Mouse (Mus musculus): Measurements from ENCODE around the gene C330021F23Rik. TPM values are rescaled to one million over a fixed set of nuclear protein-coding genes. Genes with fewer than 3 reads are reported as not detected.

The C330021F23Rik gene
- polyA plus RNA-seq (2014; fragmentation: Nextera tagmentation; extraction: Ambion mirVana), result 7.2 and 7.8 TPM in 2 replicates

DNA sequence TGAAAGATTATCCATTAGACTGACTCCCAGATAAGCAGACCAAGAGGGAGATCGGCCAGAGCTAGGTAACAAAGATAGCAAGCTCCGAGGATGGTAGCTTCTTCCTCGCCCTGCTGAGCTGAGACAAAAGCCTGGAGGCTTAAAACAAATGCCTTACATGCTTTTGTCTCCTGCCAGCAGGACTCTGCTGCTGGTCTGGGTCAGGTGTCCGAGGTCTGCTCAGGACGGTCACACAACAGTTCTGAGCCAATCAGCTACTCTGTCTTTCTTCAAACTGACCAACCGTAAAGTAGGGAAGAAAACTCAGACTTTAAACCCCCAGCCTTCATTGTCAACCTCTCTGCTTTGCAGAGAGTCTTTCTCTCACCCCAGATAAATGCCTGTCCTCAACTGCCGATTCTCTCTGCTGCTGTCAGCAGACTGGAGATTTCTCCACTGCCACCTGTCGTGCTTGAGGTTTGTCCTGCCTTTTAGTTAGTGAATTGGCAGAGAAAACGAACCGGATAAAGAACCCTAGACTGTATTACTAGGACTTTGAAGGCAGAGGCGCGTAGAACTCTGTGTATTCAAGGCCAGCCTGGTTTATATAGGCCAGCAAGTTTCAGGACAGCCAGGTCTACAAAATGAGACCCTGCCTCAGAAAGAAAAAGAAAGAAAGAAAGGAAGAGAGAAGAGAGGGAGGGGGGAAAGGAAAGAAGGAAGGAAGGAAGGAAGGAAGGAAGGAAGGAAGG lies at the start of gene C330021F23Rik:
C330021F23Rik (plus strand) TSS at position 350 of the 731 bp plus-strand sequence.
- Histone ChIP-seq H3K4me3 (ENCODE audit: low read depth, low read length) (peak within 1 kb of the TSS; percentile 33), H3K9ac (ENCODE audit: low read length) (peak within 1 kb of the TSS; percentile 61), H3K4me1 (replicated peaks; ENCODE audit: control insufficient read depth, insufficient read depth, low read length) (peaks cover 7% of the 10 kb centered on the region; the same call in 1 of the 2 replicates), H3K27ac (ENCODE audit: low read depth, low read length) (peak within 1 kb of the TSS; percentile 64; the same call in 1 of the 2 replicates), H3K4me2 (ENCODE audit: low read depth, low read length, severe bottlenecking) (peak within 1 kb of the TSS; percentile 57), H3K36me3 (ENCODE audit: control insufficient read depth, insufficient read depth, low read length) (no peaks in the 10 kb centered on the region), H3K9me3 (ENCODE audit: control insufficient read depth, low read length) (no peaks in the 10 kb centered on the region), H3K27me3 (ENCODE audit: control insufficient read depth, insufficient read depth, low read length) (no peaks in the 10 kb centered on the region)
- WGBS, result 2% methylated on average over 12 of the region's 12 CpGs
- peak; percentile 63 for DNase-seq (ENCODE audit: low spot score)
- peak; percentile 85 for ATAC-seq (replicated peaks; ENCODE audit: low FRiP score)

GRCm38 (mm10) chr8:3522007-3522697 lies 45.6 kb upstream of the C330021F23Rik start:
- H3K9ac ChIP-seq (ENCODE audit: low read length), result no peak overlapping the region
- ATAC-seq (replicated peaks; ENCODE audit: low FRiP score), result no peak
- DNase-seq (ENCODE audit: low spot score), result no peak
- WGBS, result 91% methylated on average over 13 of the region's 13 CpGs
- H3K4me2 ChIP-seq (ENCODE audit: low read depth, low read length, severe bottlenecking), result no peak overlapping the region
- H3K4me3 ChIP-seq (ENCODE audit: low read depth, low read length), result no peak overlapping the region
- H3K36me3 ChIP-seq (ENCODE audit: control insufficient read depth, insufficient read depth, low read length), result peaks cover 3% of the 10 kb centered on the region; the same call in 1 of the 2 replicates
- no peaks in the 10 kb centered on the region for H3K4me1 ChIP-seq (replicated peaks; ENCODE audit: control insufficient read depth, insufficient read depth, low read length)
- no peaks in the 10 kb centered on the region for H3K27me3 ChIP-seq (ENCODE audit: control insufficient read depth, insufficient read depth, low read length)
- H3K27ac ChIP-seq (ENCODE audit: low read depth, low read length), result no peak overlapping the region
- H3K9me3 ChIP-seq (ENCODE audit: control insufficient read depth, low read length), result no peaks in the 10 kb centered on the region

GRCm38 (mm10) chr8:3530816-3531215 lies 37.0 kb upstream of the C330021F23Rik start:
- ATAC-seq (replicated peaks; ENCODE audit: low FRiP score) (no peak), DNase-seq (ENCODE audit: low spot score) (no peak)
- Histone ChIP-seq H3K9ac (ENCODE audit: low read length) (no peak overlapping the region), H3K4me1 (replicated peaks; ENCODE audit: control insufficient read depth, insufficient read depth, low read length) (no peaks in the 10 kb centered on the region), H3K4me2 (ENCODE audit: low read depth, low read length, severe bottlenecking) (no peak overlapping the region), H3K27ac (ENCODE audit: low read depth, low read length) (no peak overlapping the region), H3K27me3 (ENCODE audit: control insufficient read depth, insufficient read depth, low read length) (no peaks in the 10 kb centered on the region), H3K4me3 (ENCODE audit: low read depth, low read length) (no peak overlapping the region), H3K36me3 (ENCODE audit: control insufficient read depth, insufficient read depth, low read length) (peaks cover 2% of the 10 kb centered on the region; the same call in 1 of the 2 replicates), H3K9me3 (ENCODE audit: control insufficient read depth, low read length) (no peaks in the 10 kb centered on the region)
- WGBS, result 94% methylated on average over 5 of the region's 5 CpGs

DNA sequence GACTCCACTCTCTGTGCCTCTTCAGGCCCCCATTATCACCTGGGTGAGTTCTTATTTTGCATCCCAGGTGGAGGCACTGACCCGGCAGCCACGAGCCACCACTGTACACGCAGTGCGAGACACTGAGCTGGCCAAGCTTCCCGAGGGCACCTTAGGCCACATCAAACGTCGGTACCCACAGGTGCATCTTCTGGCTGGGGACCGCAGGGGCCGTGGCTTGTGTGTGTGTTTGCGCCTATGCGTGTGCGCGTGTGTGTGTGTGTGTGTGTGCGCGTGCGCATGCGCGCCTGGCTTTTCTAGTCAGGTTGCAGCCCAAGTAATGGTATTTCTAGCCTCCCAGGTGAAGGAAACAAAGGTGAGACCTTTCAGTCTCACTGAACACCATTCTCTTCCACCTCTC lies 35.9 kb upstream of the C330021F23Rik start:
- no peak overlapping the region for H3K4me3 ChIP-seq (ENCODE audit: low read depth, low read length)
- H3K4me1 ChIP-seq (replicated peaks; ENCODE audit: control insufficient read depth, insufficient read depth, low read length), result no peaks in the 10 kb centered on the region
- H3K9ac ChIP-seq (ENCODE audit: low read length), result no peak overlapping the region
- H3K27ac ChIP-seq (ENCODE audit: low read depth, low read length), result no peak overlapping the region
- WGBS, result 95% methylated on average over 18 of the region's 18 CpGs
- H3K27me3 ChIP-seq (ENCODE audit: control insufficient read depth, insufficient read depth, low read length), result no peaks in the 10 kb centered on the region
- ATAC-seq (replicated peaks; ENCODE audit: low FRiP score) (no peak), DNase-seq (ENCODE audit: low spot score) (peak; percentile 42)
- H3K36me3 ChIP-seq (ENCODE audit: control insufficient read depth, insufficient read depth, low read length), result peaks cover 2% of the 10 kb centered on the region; the same call in 1 of the 2 replicates
- no peak overlapping the region for H3K4me2 ChIP-seq (ENCODE audit: low read depth, low read length, severe bottlenecking)
- H3K9me3 ChIP-seq (ENCODE audit: control insufficient read depth, low read length), result no peaks in the 10 kb centered on the region

DNA sequence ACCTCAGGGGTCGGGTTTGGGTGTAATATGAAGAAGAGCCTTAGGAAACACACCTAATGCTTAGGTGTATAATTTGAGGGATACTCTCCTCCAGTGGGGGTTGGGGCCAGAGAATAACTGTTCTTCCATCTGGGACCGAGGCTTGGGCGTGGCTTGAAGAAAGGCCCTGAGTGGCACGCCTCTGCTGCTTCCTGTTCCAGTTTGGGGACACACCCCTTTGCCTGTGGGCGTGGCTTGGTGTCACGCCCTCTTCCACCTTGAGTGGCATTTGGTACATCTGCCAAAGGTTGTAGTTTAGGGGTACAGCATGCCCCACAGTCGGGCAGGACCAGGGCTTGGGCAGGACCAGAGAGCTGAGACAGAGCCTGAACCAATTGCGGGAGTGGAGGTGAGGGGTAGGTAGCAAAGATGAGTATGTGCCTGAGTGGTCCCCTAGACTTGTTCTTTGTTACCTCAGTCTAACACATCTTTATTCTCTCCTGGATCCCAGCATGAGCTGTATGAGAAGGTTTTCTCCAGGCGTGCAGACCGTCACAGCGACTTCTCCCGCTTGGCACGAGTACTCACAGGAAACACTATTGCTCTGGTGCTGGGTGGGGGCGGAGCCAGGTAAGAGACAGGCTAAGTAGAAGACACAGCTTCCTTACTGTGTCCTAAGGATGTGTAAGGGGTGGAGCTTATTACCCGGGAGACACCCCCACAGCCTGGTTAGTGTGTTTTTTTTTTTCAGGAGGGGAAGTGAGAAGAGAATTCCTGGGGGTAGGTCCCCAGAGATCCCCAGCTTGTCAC lies 31.5 kb upstream of the C330021F23Rik start:
- ATAC-seq (replicated peaks; ENCODE audit: low FRiP score) (no peak), DNase-seq (ENCODE audit: low spot score) (no peak)
- Histone ChIP-seq H3K9ac (ENCODE audit: low read length) (no peak overlapping the region), H3K4me3 (ENCODE audit: low read depth, low read length) (no peak overlapping the region), H3K4me2 (ENCODE audit: low read depth, low read length, severe bottlenecking) (no peak overlapping the region), H3K27ac (ENCODE audit: low read depth, low read length) (no peak overlapping the region), H3K27me3 (ENCODE audit: control insufficient read depth, insufficient read depth, low read length) (no peaks in the 10 kb centered on the region), H3K9me3 (ENCODE audit: control insufficient read depth, low read length) (no peaks in the 10 kb centered on the region), H3K4me1 (replicated peaks; ENCODE audit: control insufficient read depth, insufficient read depth, low read length) (no peaks in the 10 kb centered on the region), H3K36me3 (ENCODE audit: control insufficient read depth, insufficient read depth, low read length) (peaks cover 2% of the 10 kb centered on the region; the same call in 1 of the 2 replicates)
- 61% methylated on average over 15 of the region's 15 CpGs for WGBS

- no peak for ATAC-seq (replicated peaks; ENCODE audit: low FRiP score)
- no peak overlapping the region for H3K27ac ChIP-seq (ENCODE audit: low read depth, low read length)
- WGBS, result 95% methylated on average over 9 of the region's 9 CpGs
- no peak overlapping the region for H3K4me2 ChIP-seq (ENCODE audit: low read depth, low read length, severe bottlenecking)
- no peak overlapping the region for H3K4me3 ChIP-seq (ENCODE audit: low read depth, low read length)
- H3K27me3 ChIP-seq (ENCODE audit: control insufficient read depth, insufficient read depth, low read length), result no peaks in the 10 kb centered on the region
- no peak overlapping the region for H3K9ac ChIP-seq (ENCODE audit: low read length)
- H3K4me1 ChIP-seq (replicated peaks; ENCODE audit: control insufficient read depth, insufficient read depth, low read length), result no peaks in the 10 kb centered on the region
- H3K9me3 ChIP-seq (ENCODE audit: control insufficient read depth, low read length), result no peaks in the 10 kb centered on the region
- no peak for DNase-seq (ENCODE audit: low spot score)
- no peaks in the 10 kb centered on the region; the same call in 1 of the 2 replicates for H3K36me3 ChIP-seq (ENCODE audit: control insufficient read depth, insufficient read depth, low read length)
Observed at GRCm38 (mm10) chr8:3536940-3537339, 30.9 kb upstream of the C330021F23Rik start.

GRCm38 (mm10) chr8:3537666-3538065 lies 30.1 kb upstream of the C330021F23Rik start:
- 93% methylated on average over 26 of the region's 26 CpGs for WGBS
- DNase-seq (ENCODE audit: low spot score) (no peak), ATAC-seq (replicated peaks; ENCODE audit: low FRiP score) (no peak)
- Histone ChIP-seq H3K27me3 (ENCODE audit: control insufficient read depth, insufficient read depth, low read length) (no peaks in the 10 kb centered on the region), H3K4me3 (ENCODE audit: low read depth, low read length) (no peak overlapping the region), H3K9ac (ENCODE audit: low read length) (no peak overlapping the region), H3K27ac (ENCODE audit: low read depth, low read length) (no peak overlapping the region), H3K4me2 (ENCODE audit: low read depth, low read length, severe bottlenecking) (no peak overlapping the region), H3K4me1 (replicated peaks; ENCODE audit: control insufficient read depth, insufficient read depth, low read length) (no peaks in the 10 kb centered on the region), H3K9me3 (ENCODE audit: control insufficient read depth, low read length) (no peaks in the 10 kb centered on the region), H3K36me3 (ENCODE audit: control insufficient read depth, insufficient read depth, low read length) (no peaks in the 10 kb centered on the region; the same call in 1 of the 2 replicates)

GRCm38 (mm10) chr8:3539146-3539545 lies 28.6 kb upstream of the C330021F23Rik start:
- Histone ChIP-seq H3K27me3 (ENCODE audit: control insufficient read depth, insufficient read depth, low read length) (no peaks in the 10 kb centered on the region), H3K9me3 (ENCODE audit: control insufficient read depth, low read length) (no peaks in the 10 kb centered on the region), H3K9ac (ENCODE audit: low read length) (no peak overlapping the region), H3K4me3 (ENCODE audit: low read depth, low read length) (no peak overlapping the region), H3K4me2 (ENCODE audit: low read depth, low read length, severe bottlenecking) (no peak overlapping the region), H3K36me3 (ENCODE audit: control insufficient read depth, insufficient read depth, low read length) (no peaks in the 10 kb centered on the region; the same call in 1 of the 2 replicates), H3K27ac (ENCODE audit: low read depth, low read length) (no peak overlapping the region), H3K4me1 (replicated peaks; ENCODE audit: control insufficient read depth, insufficient read depth, low read length) (no peaks in the 10 kb centered on the region)
- WGBS, result 84% methylated on average over 7 of the region's 7 CpGs
- ATAC-seq (replicated peaks; ENCODE audit: low FRiP score), result no peak
- no peak for DNase-seq (ENCODE audit: low spot score)
